Mouse (Mus musculus) C2C12 (cell line): Measurements from ENCODE around the gene Dydc2.

ENCODE experiments used
- CEBPB ChIP-seq: IDR thresholded peaks from one replicate; pipeline ENCODE4 v1.6.1; 2011; ENCODE audit warnings: low read depth, mild to moderate bottlenecking, control low read depth, moderate library complexity
- CTCF ChIP-seq: IDR thresholded peaks from one replicate; pipeline ENCODE4 v1.5.1; 2011; ENCODE audit not compliant: control insufficient read depth, insufficient read depth, insufficient read length
- MAX ChIP-seq: IDR thresholded peaks from one replicate; pipeline ENCODE4 v1.6.1; 2011; ENCODE audit warnings: mild to moderate bottlenecking, control low read depth
- MYOD1 ChIP-seq: IDR thresholded peaks from one replicate; pipeline ENCODE4 v1.6.1; 2011; ENCODE audit warnings: low read depth; ENCODE audit not compliant: control insufficient read depth, insufficient read length
- MYOG ChIP-seq: IDR thresholded peaks from one replicate; pipeline ENCODE4 v1.6.1; 2011; ENCODE audit not compliant: control insufficient read depth, insufficient read length; ENCODE audit errors: extremely low read depth
- USF1 ChIP-seq: IDR thresholded peaks from one replicate; pipeline ENCODE4 v1.6.1; 2011; ENCODE audit warnings: low read depth, mild to moderate bottlenecking, control low read depth, moderate library complexity

DNA sequence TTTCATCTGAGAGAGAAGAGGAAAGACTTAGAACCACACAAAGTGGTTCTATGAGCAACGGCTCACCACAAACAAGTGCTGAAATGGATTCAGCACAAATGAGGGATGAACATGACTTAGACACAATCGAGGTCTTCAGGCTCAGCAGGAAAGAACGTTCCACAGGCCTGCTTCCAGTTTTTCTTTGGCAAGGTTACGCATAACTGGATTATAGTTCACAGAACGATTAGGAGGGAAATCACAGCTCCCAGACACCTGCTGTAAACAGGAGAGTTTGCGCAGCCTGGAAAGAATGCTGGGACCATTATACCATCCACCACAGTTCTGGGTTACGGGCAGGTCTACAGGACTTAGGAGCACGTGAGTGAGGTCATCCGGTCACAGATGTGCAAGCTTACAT, 63.3 kb downstream of the Dydc2 start:
- TF ChIP-seq CTCF (no peak), USF1 (no peak), MAX (no peak), CEBPB (no peak), MYOD1 (no peak), MYOG (no peak)
